Mouse (Mus musculus): Measurements from ENCODE around the gene Nfkbil1. TPM values are rescaled to one million over a fixed set of nuclear protein-coding genes. Genes with fewer than 3 reads are reported as not detected.

Gene Nfkbil1
- polyA plus RNA-seq, 1 experiment from 2014 or later = 11.8 TPM

DNA sequence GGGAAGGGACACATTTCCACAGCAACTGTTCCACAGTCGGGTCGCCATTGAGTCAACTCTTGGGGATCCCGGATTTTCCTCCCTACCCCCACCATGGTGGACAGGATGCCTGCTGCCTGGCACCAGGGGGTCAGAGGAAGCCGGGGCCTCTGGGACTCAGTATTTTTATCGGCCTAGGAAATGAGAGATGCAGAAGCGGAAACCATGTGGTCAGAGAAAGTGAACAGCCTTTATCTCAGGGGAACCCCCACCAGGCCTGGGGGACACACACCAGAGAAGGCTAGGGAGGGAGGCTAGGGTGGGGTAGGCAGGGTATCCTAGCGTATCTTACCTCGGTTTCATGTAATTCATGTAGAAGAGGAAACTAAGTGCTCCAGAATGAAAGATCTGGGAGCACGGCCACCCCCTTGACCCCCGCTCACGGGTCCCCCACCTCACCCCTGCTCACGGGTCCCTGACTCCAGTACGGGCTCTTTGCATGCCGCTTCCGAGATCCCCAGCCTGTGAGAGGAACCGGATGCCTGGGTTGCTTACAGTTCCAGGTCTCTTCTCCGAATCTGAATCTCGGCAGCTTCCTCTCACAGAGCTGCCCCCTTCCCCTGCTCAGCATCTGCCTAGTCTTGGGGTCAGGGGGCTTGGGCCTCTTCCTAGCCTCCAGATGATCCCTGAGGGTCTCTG is 16.9 kb downstream of the Nfkbil1 start:
- no peak overlapping the region for H3K27ac ChIP-seq (replicated peaks)
- no peak overlapping the region for H3K9ac ChIP-seq
- peaks cover 10% of the 10 kb centered on the region; the same call in 1 of the 2 replicates for H3K4me1 ChIP-seq
- 76% methylated on average over 18 of the region's 18 CpGs for WGBS
- no peak overlapping the region for H3K4me2 ChIP-seq (replicated peaks)
- peaks cover 25% of the 10 kb centered on the region for H3K36me3 ChIP-seq
- no peaks in the 10 kb centered on the region for H3K27me3 ChIP-seq
- no peaks in the 10 kb centered on the region for H3K9me3 ChIP-seq (replicated peaks)
- ATAC-seq (ENCODE audit: insufficient number of reproducible peaks, low FRiP score, low TSS enrichment, low read depth) = no peak
- H3K4me3 ChIP-seq (replicated peaks) = no peak overlapping the region

DNA sequence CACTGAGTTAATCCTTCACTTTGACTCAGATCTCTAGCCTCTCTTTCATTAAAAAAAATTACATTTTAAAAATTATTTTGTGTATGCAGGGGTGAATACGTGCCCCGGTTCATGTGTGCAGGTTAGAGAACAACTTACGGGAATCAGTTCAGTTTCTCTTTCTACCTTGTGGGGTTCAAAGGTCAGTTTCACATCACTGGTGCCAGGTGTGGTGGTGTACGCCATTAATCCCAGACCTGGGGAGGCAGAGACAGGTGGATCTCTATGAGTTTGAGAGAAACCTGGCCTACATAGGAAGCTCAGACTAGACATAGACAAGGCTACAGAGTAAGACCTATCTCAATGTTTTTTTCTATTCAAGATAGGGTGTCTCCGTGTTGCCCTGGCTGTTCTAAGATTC is 22.5 kb downstream of the Nfkbil1 start:
- H3K27me3 ChIP-seq = no peaks in the 10 kb centered on the region
- WGBS = 91% methylated on average over 5 of the region's 5 CpGs
- H3K27ac ChIP-seq (replicated peaks) = no peak overlapping the region
- no peak overlapping the region for H3K4me3 ChIP-seq (replicated peaks)
- no peak for ATAC-seq (ENCODE audit: insufficient number of reproducible peaks, low FRiP score, low TSS enrichment, low read depth)
- H3K9me3 ChIP-seq (replicated peaks) = no peaks in the 10 kb centered on the region
- peaks cover 4% of the 10 kb centered on the region; the same call in 1 of the 2 replicates for H3K4me1 ChIP-seq
- no peak overlapping the region for H3K4me2 ChIP-seq (replicated peaks)
- no peaks in the 10 kb centered on the region for H3K36me3 ChIP-seq
- no peak overlapping the region for H3K9ac ChIP-seq

DNA sequence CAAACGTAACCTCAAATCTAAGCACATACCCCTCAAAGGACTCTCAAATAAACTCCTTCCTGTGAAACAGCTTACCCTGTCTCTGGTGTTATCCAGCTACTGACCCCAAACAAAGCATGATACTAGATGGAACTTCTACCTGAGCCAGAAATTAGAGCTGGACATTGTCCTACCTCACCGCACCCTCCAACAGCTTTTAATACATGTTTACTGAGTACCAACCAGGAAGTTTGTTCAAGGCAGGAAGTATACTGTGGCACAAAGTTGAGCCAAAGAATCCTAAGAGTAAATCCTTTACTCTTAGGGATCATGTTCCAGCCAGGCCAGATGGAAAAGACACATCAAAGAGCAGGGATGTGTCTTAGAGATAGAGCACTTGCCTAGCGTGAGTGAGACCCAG is 25.0 kb downstream of the Nfkbil1 start:
- WGBS = 68% methylated on average over 3 of the region's 3 CpGs
- Histone ChIP-seq H3K27me3 (no peaks in the 10 kb centered on the region), H3K9me3 (replicated peaks) (no peaks in the 10 kb centered on the region), H3K4me2 (replicated peaks) (no peak overlapping the region), H3K4me3 (replicated peaks) (no peak overlapping the region), H3K36me3 (no peaks in the 10 kb centered on the region), H3K4me1 (peaks cover 4% of the 10 kb centered on the region; the same call in 1 of the 2 replicates), H3K27ac (replicated peaks) (no peak overlapping the region), H3K9ac (no peak overlapping the region)
- ATAC-seq (ENCODE audit: insufficient number of reproducible peaks, low FRiP score, low TSS enrichment, low read depth) = no peak

DNA sequence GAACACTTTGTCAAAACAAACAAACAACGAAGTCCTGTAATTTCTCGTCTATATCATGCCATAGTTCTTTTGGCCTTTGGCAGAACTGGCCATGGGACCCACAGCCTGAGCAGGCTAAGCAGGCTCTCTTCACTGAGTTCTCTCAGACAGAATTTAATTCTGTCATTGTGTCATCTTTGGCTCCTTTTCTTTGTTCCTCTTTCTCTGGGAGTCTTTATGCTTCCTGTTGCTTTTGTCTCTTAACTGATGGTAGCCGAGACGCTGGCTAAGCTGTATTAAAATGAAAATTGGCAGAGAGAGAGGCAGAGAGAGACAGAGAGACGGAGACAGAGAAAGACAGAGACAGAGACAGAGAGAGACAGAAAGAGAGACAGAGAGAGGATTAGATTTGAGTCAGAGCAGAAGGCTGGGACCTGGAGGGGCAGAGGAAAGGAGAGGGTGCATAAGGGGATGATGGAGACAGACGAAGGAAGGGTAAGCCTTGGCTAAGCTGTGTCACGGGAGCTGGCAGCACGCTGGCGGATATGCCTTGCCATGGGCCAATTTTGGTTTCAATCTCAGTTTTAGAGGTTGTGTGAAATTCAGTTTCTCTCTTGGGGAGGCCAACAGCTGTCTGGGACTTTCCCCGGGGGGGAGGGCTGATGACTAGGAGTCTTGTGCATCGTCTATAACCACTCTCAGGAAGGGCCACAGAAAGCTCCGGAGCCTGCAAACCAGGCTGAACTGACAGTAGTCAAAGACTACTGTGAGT is 25.6 kb downstream of the Nfkbil1 start:
- peaks cover 5% of the 10 kb centered on the region; the same call in 1 of the 2 replicates for H3K27me3 ChIP-seq
- H3K27ac ChIP-seq (replicated peaks) = no peak overlapping the region
- peaks cover 7% of the 10 kb centered on the region; the same call in 1 of the 2 replicates for H3K4me1 ChIP-seq
- H3K9me3 ChIP-seq (replicated peaks) = no peaks in the 10 kb centered on the region
- H3K4me2 ChIP-seq (replicated peaks) = no peak overlapping the region
- ATAC-seq (ENCODE audit: insufficient number of reproducible peaks, low FRiP score, low TSS enrichment, low read depth) = no peak
- no peak overlapping the region for H3K4me3 ChIP-seq (replicated peaks)
- WGBS = 69% methylated on average over 12 of the region's 12 CpGs
- H3K9ac ChIP-seq = no peak overlapping the region
- no peaks in the 10 kb centered on the region for H3K36me3 ChIP-seq

DNA sequence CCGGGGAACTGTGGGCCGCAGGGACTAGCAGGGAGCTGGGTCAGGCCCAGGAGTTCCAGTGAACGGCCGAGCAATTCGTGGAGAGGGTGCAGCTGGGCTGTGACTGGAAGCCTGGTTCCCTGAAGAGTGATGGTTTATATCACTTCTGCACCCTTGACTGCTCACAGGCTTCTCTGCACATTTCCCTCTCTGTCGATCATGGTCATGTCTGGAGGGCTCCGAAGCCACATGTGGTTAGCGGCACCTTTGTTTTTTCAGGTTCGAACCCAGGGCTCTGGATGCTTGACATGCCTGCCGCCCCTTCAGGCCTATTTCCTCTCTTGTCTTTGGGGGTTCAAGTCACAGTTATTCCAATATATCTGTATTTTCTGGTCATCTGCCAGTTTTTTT is 30.2 kb downstream of the Nfkbil1 start:
- peaks cover 8% of the 10 kb centered on the region; the same call in 1 of the 2 replicates for H3K4me1 ChIP-seq
- no peaks in the 10 kb centered on the region for H3K9me3 ChIP-seq (replicated peaks)
- 54% methylated on average over 10 of the region's 10 CpGs for WGBS
- ATAC-seq (ENCODE audit: insufficient number of reproducible peaks, low FRiP score, low TSS enrichment, low read depth) = no peak
- H3K27ac ChIP-seq (replicated peaks) = no peak overlapping the region
- H3K4me2 ChIP-seq (replicated peaks) = no peak overlapping the region
- H3K4me3 ChIP-seq (replicated peaks) = no peak overlapping the region
- H3K9ac ChIP-seq = no peak overlapping the region
- H3K36me3 ChIP-seq = no peaks in the 10 kb centered on the region
- H3K27me3 ChIP-seq = peaks cover 25% of the 10 kb centered on the region

DNA sequence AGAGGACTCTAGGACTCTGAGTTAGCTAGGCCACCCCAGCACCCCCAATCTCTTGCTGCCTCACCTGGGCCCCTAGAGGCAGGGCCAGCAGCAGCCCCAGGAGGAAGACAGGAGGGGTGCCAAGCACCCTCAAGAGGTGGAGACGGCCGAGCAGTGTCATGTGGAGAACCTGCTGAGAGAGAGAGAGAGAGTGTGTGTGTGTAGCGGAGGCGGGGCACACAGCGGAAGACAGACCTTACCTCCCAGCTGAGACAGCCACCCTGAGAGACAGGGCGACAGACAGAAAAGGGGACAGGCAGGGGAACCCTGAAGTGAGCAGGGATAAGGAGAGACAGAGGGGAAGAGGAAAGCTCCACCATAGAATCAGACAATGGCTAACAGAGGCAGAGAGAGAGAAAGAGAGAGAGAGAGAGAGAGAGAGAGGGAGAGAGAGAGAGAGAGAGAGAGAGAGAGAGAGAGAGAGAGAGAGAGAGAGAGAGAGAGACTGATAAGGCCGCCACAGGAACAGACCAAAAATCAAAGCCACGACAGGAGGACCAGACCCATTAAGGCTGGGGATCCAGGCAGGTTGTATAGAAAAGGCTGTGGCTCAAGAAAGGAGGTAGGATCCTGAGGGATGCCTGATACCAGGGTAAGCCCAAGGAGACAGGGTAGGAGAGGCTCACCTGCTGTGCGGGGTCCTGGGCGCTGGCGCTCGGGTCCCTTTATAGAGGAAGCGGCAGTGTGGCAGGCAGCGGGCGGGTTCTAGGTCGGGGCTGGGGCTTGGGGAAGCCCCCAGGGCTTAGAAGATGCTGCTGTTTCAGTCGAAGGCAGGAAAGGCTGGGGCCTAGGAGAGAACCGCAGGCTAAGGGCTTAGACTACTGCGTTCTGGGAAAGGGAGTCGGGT is 30.9 kb downstream of the Nfkbil1 start, which contains the start of gene Lta:
Gene Lta, minus strand, starts transcription at position 858 of the 886 bp plus-strand sequence.
- Histone ChIP-seq H3K9ac (no peak within 1 kb of the TSS), H3K27me3 (peaks cover 25% of the 10 kb centered on the region), H3K36me3 (no peaks in the 10 kb centered on the region), H3K4me2 (replicated peaks) (no peak within 1 kb of the TSS), H3K27ac (replicated peaks) (no peak within 1 kb of the TSS), H3K4me1 (peaks cover 8% of the 10 kb centered on the region; the same call in 1 of the 2 replicates), H3K4me3 (replicated peaks) (no peak within 1 kb of the TSS), H3K9me3 (replicated peaks) (no peaks in the 10 kb centered on the region)
- no peak for ATAC-seq (ENCODE audit: insufficient number of reproducible peaks, low FRiP score, low TSS enrichment, low read depth)
- 27% methylated on average over 20 of the region's 20 CpGs for WGBS

DNA sequence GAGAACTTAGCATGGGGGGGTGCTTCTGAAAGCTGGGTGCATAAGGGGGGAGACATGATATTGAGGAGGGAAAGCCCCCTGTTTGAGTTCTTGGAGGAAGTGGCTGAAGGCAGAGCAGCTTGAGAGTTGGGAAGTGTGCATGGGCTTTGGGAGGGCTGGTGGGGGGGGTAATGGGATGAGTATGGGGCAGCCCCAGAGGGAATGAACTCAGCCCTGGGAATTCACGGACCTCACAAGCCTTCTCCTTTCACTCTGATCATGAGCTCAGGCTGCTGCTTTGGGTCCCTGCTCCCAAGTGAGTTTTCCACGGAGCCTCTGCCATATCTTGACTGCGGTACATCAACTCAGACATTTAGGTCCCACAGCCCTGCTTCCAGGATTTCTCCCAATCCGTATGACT is 33.1 kb downstream of the Nfkbil1 start:
- 76% methylated on average over 4 of the region's 4 CpGs for whole genome bisulfite sequencing
- Histone ChIP-seq H3K4me3 (replicated peaks) (no peak overlapping the region), H3K27me3 (peaks cover 25% of the 10 kb centered on the region), H3K9ac (no peak overlapping the region), H3K4me2 (replicated peaks) (no peak overlapping the region), H3K36me3 (no peaks in the 10 kb centered on the region), H3K4me1 (peaks cover 8% of the 10 kb centered on the region; the same call in 1 of the 2 replicates), H3K9me3 (replicated peaks) (no peaks in the 10 kb centered on the region), H3K27ac (replicated peaks) (no peak overlapping the region)
- no peak for ATAC-seq (ENCODE audit: insufficient number of reproducible peaks, low FRiP score, low TSS enrichment, low read depth)

DNA sequence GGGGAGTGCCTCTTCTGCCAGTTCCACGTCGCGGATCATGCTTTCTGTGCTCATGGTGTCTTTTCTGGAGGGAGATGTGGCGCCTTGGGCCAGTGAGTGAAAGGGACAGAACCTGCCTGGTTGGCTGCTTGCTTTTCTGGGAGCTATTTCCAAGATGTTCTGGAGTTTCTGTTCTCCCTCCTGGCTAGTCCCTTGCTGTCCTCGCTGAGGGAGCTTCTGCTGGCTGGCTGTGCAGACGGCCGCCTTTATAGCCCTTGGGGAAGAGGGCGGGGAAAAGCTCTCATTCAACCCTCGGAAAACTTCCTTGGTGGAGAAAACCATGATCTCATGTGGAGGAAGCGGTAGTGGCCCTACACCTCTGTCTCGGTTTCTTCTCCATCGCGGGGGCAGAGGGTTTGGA is 33.8 kb downstream of the Nfkbil1 start, which contains the start of gene Tnf:
Gene Tnf, minus strand, starts transcription at position 221 of the 400 bp plus-strand sequence.
- ATAC-seq (ENCODE audit: insufficient number of reproducible peaks, low FRiP score, low TSS enrichment, low read depth) = no peak
- peak within 1 kb of the TSS; percentile 2; the same call in 1 of the 2 replicates for H3K4me2 ChIP-seq (replicated peaks)
- H3K9ac ChIP-seq = no peak within 1 kb of the TSS
- H3K27me3 ChIP-seq = peaks cover 25% of the 10 kb centered on the region
- no peak within 1 kb of the TSS for H3K27ac ChIP-seq (replicated peaks)
- peak within 1 kb of the TSS; percentile 10; the same call in 1 of the 2 replicates for H3K4me3 ChIP-seq (replicated peaks)
- H3K4me1 ChIP-seq = peaks cover 8% of the 10 kb centered on the region; the same call in 1 of the 2 replicates
- H3K9me3 ChIP-seq (replicated peaks) = no peaks in the 10 kb centered on the region
- no peaks in the 10 kb centered on the region for H3K36me3 ChIP-seq
- WGBS = 41% methylated on average over 13 of the region's 13 CpGs

DNA sequence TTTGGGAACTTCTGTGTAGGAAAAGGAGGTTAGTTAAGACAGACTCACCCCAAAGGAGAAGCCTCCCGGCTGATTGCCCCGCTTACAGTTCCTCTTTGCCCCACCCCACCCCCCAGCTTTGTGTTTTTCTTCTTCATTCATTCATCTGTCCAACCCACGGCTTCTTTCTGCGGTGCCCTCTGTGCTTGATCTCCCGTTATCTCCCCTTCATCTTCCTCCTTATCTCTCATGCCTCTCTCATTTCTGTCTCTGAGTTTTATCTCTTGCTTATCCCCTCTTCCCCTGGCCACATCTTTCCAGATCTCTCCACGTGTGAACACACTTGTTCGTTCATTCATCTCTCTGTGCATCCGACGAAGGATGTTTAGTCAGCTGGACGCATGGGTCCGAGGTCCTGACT is 34.5 kb downstream of the Nfkbil1 start:
- peak overlapping the region; percentile 10; the same call in 1 of the 2 replicates for H3K4me3 ChIP-seq (replicated peaks)
- WGBS = 75% methylated on average over 11 of the region's 11 CpGs
- no peak overlapping the region for H3K9ac ChIP-seq
- H3K9me3 ChIP-seq (replicated peaks) = no peaks in the 10 kb centered on the region
- peaks cover 13% of the 10 kb centered on the region for H3K4me1 ChIP-seq
- no peak overlapping the region for H3K27ac ChIP-seq (replicated peaks)
- H3K36me3 ChIP-seq = no peaks in the 10 kb centered on the region
- no peak overlapping the region for H3K4me2 ChIP-seq (replicated peaks)
- H3K27me3 ChIP-seq = peaks cover 31% of the 10 kb centered on the region
- ATAC-seq (ENCODE audit: insufficient number of reproducible peaks, low FRiP score, low TSS enrichment, low read depth) = no peak

DNA sequence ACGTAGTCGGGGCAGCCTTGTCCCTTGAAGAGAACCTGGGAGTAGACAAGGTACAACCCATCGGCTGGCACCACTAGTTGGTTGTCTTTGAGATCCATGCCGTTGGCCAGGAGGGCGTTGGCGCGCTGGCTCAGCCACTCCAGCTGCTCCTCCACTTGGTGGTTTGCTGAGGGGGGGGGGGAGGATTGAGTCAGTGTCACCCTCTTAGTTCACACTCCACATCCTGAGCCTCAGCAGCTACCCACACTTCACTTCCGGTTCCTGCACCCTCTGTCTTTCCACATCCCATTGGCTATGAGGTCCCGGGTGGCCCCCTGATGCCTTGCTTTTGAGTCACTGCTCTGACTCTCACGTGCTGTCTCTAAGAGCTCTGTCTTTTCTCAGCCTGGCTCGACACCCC is 35.2 kb downstream of the Nfkbil1 start:
- Histone ChIP-seq H3K36me3 (no peaks in the 10 kb centered on the region), H3K4me3 (replicated peaks) (no peak overlapping the region), H3K27me3 (peaks cover 38% of the 10 kb centered on the region), H3K4me1 (peaks cover 20% of the 10 kb centered on the region), H3K27ac (replicated peaks) (no peak overlapping the region), H3K9ac (no peak overlapping the region), H3K9me3 (replicated peaks) (no peaks in the 10 kb centered on the region), H3K4me2 (replicated peaks) (no peak overlapping the region)
- WGBS = 82% methylated on average over 11 of the region's 11 CpGs
- no peak for ATAC-seq (ENCODE audit: insufficient number of reproducible peaks, low FRiP score, low TSS enrichment, low read depth)

DNA sequence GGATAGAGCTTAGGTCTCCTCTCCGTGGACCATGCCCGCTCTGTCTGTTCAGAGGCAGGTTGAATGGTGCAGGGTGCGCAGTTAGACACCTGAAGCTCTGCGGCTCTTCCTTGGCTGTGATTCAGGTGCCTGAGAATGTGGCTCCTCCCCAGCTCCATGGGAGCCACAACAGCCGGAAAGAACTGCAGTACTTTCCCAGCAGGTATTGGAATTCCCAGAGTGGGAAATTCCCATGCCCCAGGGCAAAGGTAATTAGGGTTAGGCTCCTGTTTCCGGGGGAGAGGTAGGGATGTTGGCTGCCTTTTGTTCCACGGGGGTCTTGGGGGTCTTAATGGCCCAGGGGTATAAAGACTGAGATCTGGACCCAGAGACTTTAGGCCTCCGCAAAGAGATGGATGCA is 36.6 kb downstream of the Nfkbil1 start:
- peaks cover 21% of the 10 kb centered on the region for H3K4me1 ChIP-seq
- no peaks in the 10 kb centered on the region for H3K36me3 ChIP-seq
- WGBS = 11% methylated on average over 8 of the region's 8 CpGs
- H3K4me3 ChIP-seq (replicated peaks) = no peak overlapping the region
- H3K9me3 ChIP-seq (replicated peaks) = no peaks in the 10 kb centered on the region
- no peak overlapping the region for H3K9ac ChIP-seq
- H3K27me3 ChIP-seq = peaks cover 44% of the 10 kb centered on the region
- H3K4me2 ChIP-seq (replicated peaks) = no peak overlapping the region
- ATAC-seq (ENCODE audit: insufficient number of reproducible peaks, low FRiP score, low TSS enrichment, low read depth) = no peak
- H3K27ac ChIP-seq (replicated peaks) = no peak overlapping the region
